ENCODE assay signal across 8 mouse cellular contexts in the genomic region with DNA sequence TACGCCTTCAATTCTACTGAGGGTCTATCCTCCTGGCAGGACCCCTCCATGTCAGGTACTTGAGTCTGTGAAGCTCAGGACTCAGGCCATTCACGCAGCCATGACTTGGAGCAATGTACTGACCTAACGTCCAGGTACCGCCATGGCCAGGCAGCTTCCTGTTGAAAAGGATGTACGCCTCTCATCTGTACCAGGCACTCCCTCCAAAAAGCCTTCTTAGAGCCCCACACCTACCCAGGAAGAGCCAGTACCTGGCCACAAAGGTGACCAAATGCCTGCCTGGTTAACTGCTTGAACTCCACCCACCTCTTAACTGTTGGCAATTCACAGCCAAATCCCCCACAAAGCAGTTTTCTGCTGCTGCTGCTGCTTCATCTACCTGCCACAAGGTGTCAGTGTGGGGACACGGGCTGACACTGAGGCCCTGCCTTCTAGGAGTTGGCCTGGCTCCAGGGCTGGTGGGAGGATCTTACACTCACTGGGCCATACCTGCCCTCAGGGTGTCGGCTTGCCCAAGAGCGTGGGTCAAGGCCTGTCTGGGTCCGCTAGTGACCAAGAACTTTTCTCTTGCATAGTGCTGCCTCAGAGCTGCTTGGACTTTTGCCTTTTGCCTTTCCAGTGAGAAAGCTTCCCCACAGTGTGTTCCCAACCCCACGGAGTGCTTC. TPM values are rescaled to one million over a fixed set of nuclear protein-coding genes. Genes with fewer than 3 reads are reported as not detected.
DNase-seq lines count a peak whose midpoint lies in the region; ATAC-seq lines count a peak whose summit lies in the region.

No protein-coding gene starts in this region.

- H3K4me3 ChIP-seq in embryonic facial prominence, embryonic 11.5 days (ENCODE audit: low read depth, low read length): no peak overlapping the region
- H3K4me3 ChIP-seq in limb, embryonic 10.5 days: no peak overlapping the region
- H3K4me3 ChIP-seq in midbrain, embryonic 13.5 days (replicated peaks): no peak overlapping the region

- H3K27ac ChIP-seq in embryonic facial prominence, embryonic 11.5 days (replicated peaks; ENCODE audit: low read depth, low read length): no peak overlapping the region
- no peak overlapping the region for H3K27ac ChIP-seq in limb, embryonic 10.5 days
- no peak overlapping the region for H3K27ac ChIP-seq in midbrain, embryonic 13.5 days

- no peaks in the 10 kb centered on the region for H3K36me3 ChIP-seq in embryonic facial prominence, embryonic 11.5 days (replicated peaks; ENCODE audit: control insufficient read depth, insufficient read depth, low read depth, low read length)
- H3K36me3 ChIP-seq in limb, embryonic 10.5 days: no peaks in the 10 kb centered on the region
- H3K36me3 ChIP-seq in midbrain, embryonic 13.5 days: no peaks in the 10 kb centered on the region

- no peaks in the 10 kb centered on the region for H3K27me3 ChIP-seq in embryonic facial prominence, embryonic 11.5 days (ENCODE audit: control insufficient read depth, insufficient read depth, low read length)
- H3K27me3 ChIP-seq in limb, embryonic 10.5 days (ENCODE audit: low read depth, poor library complexity, severe bottlenecking): 0 out of 2 replicates have a peak, but pooled peaks cover 6% of the 10 kb centered on the region
- H3K27me3 ChIP-seq in midbrain, embryonic 13.5 days: no peaks in the 10 kb centered on the region

- H3K9me3 ChIP-seq in embryonic facial prominence, embryonic 11.5 days (replicated peaks; ENCODE audit: control insufficient read depth, low read length): no peaks in the 10 kb centered on the region
- no peaks in the 10 kb centered on the region for H3K9me3 ChIP-seq in limb, embryonic 10.5 days (replicated peaks)
- H3K9me3 ChIP-seq in midbrain, embryonic 13.5 days: no peaks in the 10 kb centered on the region

- DNase-seq in 3134 (ENCODE audit: extremely low read depth, insufficient read length, low spot score): peak; percentile 71
- DNase-seq in adrenal gland, postnatal 14 days: peak; percentile 93
- DNase-seq in embryonic facial prominence, embryonic 11.5 days (ENCODE audit: low spot score): peak; percentile 85
- DNase-seq in heart, adult 18-20 months: peak; percentile 81 to 82
- DNase-seq in kidney, adult 18-20 months: peak; percentile 90
- peak; percentile 77 for DNase-seq in limb, embryonic 10.5 days (ENCODE audit: low spot score)
- DNase-seq in spleen, adult 12 weeks (ENCODE audit: low spot score): peak; percentile 21

- no peaks in the 10 kb centered on the region for H3K4me1 ChIP-seq in embryonic facial prominence, embryonic 11.5 days (ENCODE audit: control insufficient read depth, insufficient read depth, low read length)
- peaks cover 3% of the 10 kb centered on the region; the same call in 1 of the 2 replicates for H3K4me1 ChIP-seq in limb, embryonic 10.5 days
- H3K4me1 ChIP-seq in midbrain, embryonic 13.5 days (replicated peaks): no peaks in the 10 kb centered on the region

- WGBS in embryonic facial prominence, embryonic 11.5 days: 48% methylated on average over 10 of the region's 10 CpGs
- WGBS in limb, embryonic 10.5 days: 44% methylated on average over 10 of the region's 10 CpGs
- WGBS in midbrain, embryonic 13.5 days: 52% methylated on average over 10 of the region's 10 CpGs

- H3K4me2 ChIP-seq in embryonic facial prominence, embryonic 11.5 days (ENCODE audit: low read depth, low read length): no peak overlapping the region
- H3K4me2 ChIP-seq in midbrain, embryonic 13.5 days (replicated peaks): no peak overlapping the region

- H3K9ac ChIP-seq in embryonic facial prominence, embryonic 11.5 days (replicated peaks; ENCODE audit: low read length): no peak overlapping the region
- no peak overlapping the region for H3K9ac ChIP-seq in midbrain, embryonic 13.5 days (replicated peaks)

- peak; percentile 81 for ATAC-seq in embryonic facial prominence, embryonic 11.5 days (replicated peaks; ENCODE audit: insufficient number of reproducible peaks, low FRiP score, low TSS enrichment, low read depth)
- peak; percentile 73 for ATAC-seq in midbrain, embryonic 13.5 days

RNA-seq across cellular contexts. Expression of a gene that starts 26.2 kb away (rescaled TPM):
- 11.2 and 14.4 TPM in 2 replicates for total RNA-seq in adrenal gland, postnatal 14 days (2021)
- polyA plus RNA-seq in embryonic facial prominence, embryonic 11.5 days (2014; fragmentation: Nextera tagmentation; extraction: Ambion mirVana): not detected in 2 replicates
- total RNA-seq in heart, adult 18-20 months (2021): under 1 TPM in 1 of 2 experiments, not detected in 1; 0.21 TPM
- 0.06 TPM in 1 of 2 replicates, not detected in the other for polyA plus RNA-seq in limb, embryonic 10.5 days (2016; fragmentation: Nextera tagmentation; extraction: Ambion mirVana)
- polyA plus RNA-seq in midbrain, embryonic 13.5 days (2015; fragmentation: Nextera tagmentation; extraction: Ambion mirVana): 0.98 and 1.4 TPM in 2 replicates

RNA-seq across cellular contexts. Expression of a gene that starts 35.9 kb away (rescaled TPM):
- total RNA-seq in adrenal gland, postnatal 14 days (2021): 0.30 TPM in 1 of 2 replicates, not detected in the other
- polyA plus RNA-seq in embryonic facial prominence, embryonic 11.5 days (2014; fragmentation: Nextera tagmentation; extraction: Ambion mirVana): 0.74 TPM in 1 of 2 replicates, not detected in the other
- total RNA-seq in heart, adult 18-20 months (2021): not detected
- not detected in 2 replicates for polyA plus RNA-seq in limb, embryonic 10.5 days (2016; fragmentation: Nextera tagmentation; extraction: Ambion mirVana)
- 0.05 TPM in 1 of 2 replicates, not detected in the other for polyA plus RNA-seq in midbrain, embryonic 13.5 days (2015; fragmentation: Nextera tagmentation; extraction: Ambion mirVana)

RNA-seq across cellular contexts. Expression of a gene that starts 40.9 kb away (rescaled TPM):
- total RNA-seq in adrenal gland, postnatal 14 days (2021): 19.8 and 26.9 TPM in 2 replicates
- 6.1 and 8.9 TPM in 2 replicates for polyA plus RNA-seq in embryonic facial prominence, embryonic 11.5 days (2014; fragmentation: Nextera tagmentation; extraction: Ambion mirVana)
- 1 to 10 TPM; 7.0 to 8.0 TPM for total RNA-seq in heart, adult 18-20 months (2021)
- polyA plus RNA-seq in limb, embryonic 10.5 days (2016; fragmentation: Nextera tagmentation; extraction: Ambion mirVana): 3.2 and 3.5 TPM in 2 replicates
- polyA plus RNA-seq in midbrain, embryonic 13.5 days (2015; fragmentation: Nextera tagmentation; extraction: Ambion mirVana): 6.0 and 6.2 TPM in 2 replicates

Comparison
In these comparisons a context has a peak if more than half of its experiments do, and no peak if none do; other contexts are left out.
1. DNase-seq: peak in every context shown above with its lines; median percentile 93 in adrenal gland, postnatal 14 days; 90 in kidney, adult 18-20 months; 85 in embryonic facial prominence, embryonic 11.5 days; 82 in heart, adult 18-20 months; 77 in limb, embryonic 10.5 days; 71 in 3134; 21 in spleen, adult 12 weeks.